ENCODE assay signal across 8 mouse cellular contexts in the genomic region with DNA sequence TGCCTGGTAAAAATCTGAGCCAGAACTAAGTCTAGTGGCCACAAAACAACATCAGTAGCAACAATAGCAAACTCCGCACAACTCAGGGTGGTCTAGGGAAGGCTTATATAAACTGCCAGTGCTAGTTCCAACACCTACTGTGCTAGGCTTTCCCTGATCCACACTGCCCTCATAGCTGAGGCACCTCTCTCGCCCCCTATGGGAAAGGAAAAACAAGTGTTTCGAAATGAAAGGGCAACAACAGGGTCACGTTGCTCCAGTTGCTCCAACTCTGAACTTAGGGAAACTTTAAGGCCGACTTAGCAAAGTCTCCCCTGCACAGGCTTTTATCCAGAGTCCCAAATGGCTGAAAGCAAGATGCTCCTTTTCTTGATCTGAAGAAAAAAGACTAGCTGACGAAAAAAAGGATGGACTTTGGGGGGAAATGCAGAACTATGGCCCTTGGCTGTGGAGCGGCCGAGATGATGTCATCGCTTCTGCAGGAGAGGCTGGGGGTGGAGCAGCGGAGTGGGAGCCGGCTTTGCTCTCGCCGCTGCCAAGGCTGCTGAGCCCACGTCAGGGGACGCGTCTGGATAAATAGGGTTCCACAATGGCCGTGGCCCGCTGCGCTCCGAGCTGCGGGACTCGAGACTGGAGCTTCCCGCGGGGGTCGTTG. TPM values are rescaled to one million over a fixed set of nuclear protein-coding genes. Genes with fewer than 3 reads are reported as not detected.
DNase-seq lines count a peak whose midpoint lies in the region; ATAC-seq and TF ChIP-seq lines count a peak whose summit lies in the region.

A gene (plus strand): TSS at position 532 of the 655 bp plus-strand sequence.

- peak within 1 kb of the TSS; percentile 74 for H3K4me3 ChIP-seq in gastrocnemius, adult 2 months
- peak within 1 kb of the TSS; percentile 52 for H3K4me3 ChIP-seq in hindbrain, embryonic 13.5 days
- peak within 1 kb of the TSS; percentile 53 for H3K4me3 ChIP-seq in midbrain, embryonic 14.5 days (replicated peaks; ENCODE audit: low read depth, low read length)
- H3K4me3 ChIP-seq in stomach, embryonic 16.5 days (replicated peaks; ENCODE audit: low read length): peak within 1 kb of the TSS; percentile 54

- TF ChIP-seq CTCF in gastrocnemius, adult 2 months (IDR thresholded peaks at IDR 0.05): peak; percentile 50

- no peak for DNase-seq in frontal cortex, postnatal 36 days (ENCODE audit: low spot score in 2 of 2)
- peak; percentile 28 for DNase-seq in cerebellum, adult 8-10 months
- peak; percentile 73 for DNase-seq in gastrocnemius, adult 2 months
- DNase-seq in liver: peak; percentile 59
- DNase-seq in midbrain, embryonic 14.5 days: peak; percentile 78

- WGBS in hindbrain, embryonic 13.5 days: 4% methylated on average over 25 of the region's 25 CpGs
- WGBS in midbrain, embryonic 14.5 days: 3% methylated on average over 25 of the region's 25 CpGs
- 4% methylated on average over 25 of the region's 25 CpGs for WGBS in stomach, embryonic 16.5 days

- peak within 1 kb of the TSS; percentile 71 for H3K9ac ChIP-seq in hindbrain, embryonic 13.5 days
- peak within 1 kb of the TSS; percentile 58 for H3K9ac ChIP-seq in midbrain, embryonic 14.5 days (replicated peaks; ENCODE audit: low read length)
- H3K9ac ChIP-seq in stomach, embryonic 16.5 days (ENCODE audit: low read length): peak within 1 kb of the TSS; percentile 68

- H3K27ac ChIP-seq in gastrocnemius, adult 2 months: peak within 1 kb of the TSS; percentile 72
- H3K27ac ChIP-seq in hindbrain, embryonic 13.5 days: 0 out of 2 replicates have a peak within 1 kb of the TSS, but pooled peaks have one; percentile 12
- H3K27ac ChIP-seq in midbrain, embryonic 14.5 days (replicated peaks; ENCODE audit: low read depth, low read length): no peak within 1 kb of the TSS
- H3K27ac ChIP-seq in stomach, embryonic 16.5 days (ENCODE audit: low read length): no peak within 1 kb of the TSS

- peaks cover 17% of the 10 kb centered on the region for H3K4me1 ChIP-seq in hindbrain, embryonic 13.5 days (replicated peaks)
- peaks cover 11% of the 10 kb centered on the region; the same call in 1 of the 2 replicates for H3K4me1 ChIP-seq in midbrain, embryonic 14.5 days (ENCODE audit: control insufficient read depth, insufficient read depth, low read length)
- H3K4me1 ChIP-seq in stomach, embryonic 16.5 days (ENCODE audit: control insufficient read depth, insufficient read depth, low read length): peaks cover 6% of the 10 kb centered on the region

- intact Hi-C loops in gastrocnemius, adult 2 months (cut with DNase I): no loop called here

- peak; percentile 69 for ATAC-seq in frontal cortex, adult (ENCODE audit: low TSS enrichment)
- peak; percentile 64 for ATAC-seq in hindbrain, embryonic 13.5 days (ENCODE audit: low FRiP score)
- ATAC-seq in midbrain, embryonic 14.5 days (ENCODE audit: low FRiP score, low TSS enrichment): peak; percentile 35; the same call in 1 of the 2 replicates
- ATAC-seq in stomach, embryonic 16.5 days (ENCODE audit: insufficient read depth, low FRiP score): peak; percentile 76; the same call in 1 of the 2 replicates

- H3K36me3 ChIP-seq in hindbrain, embryonic 13.5 days: no peaks in the 10 kb centered on the region
- no peaks in the 10 kb centered on the region for H3K36me3 ChIP-seq in midbrain, embryonic 14.5 days (ENCODE audit: control insufficient read depth, insufficient read depth, low read length)
- no peaks in the 10 kb centered on the region for H3K36me3 ChIP-seq in stomach, embryonic 16.5 days (ENCODE audit: control insufficient read depth, insufficient read depth, low read length)

- no peaks in the 10 kb centered on the region for H3K9me3 ChIP-seq in hindbrain, embryonic 13.5 days
- no peaks in the 10 kb centered on the region for H3K9me3 ChIP-seq in midbrain, embryonic 14.5 days (ENCODE audit: control insufficient read depth, low read length)
- no peaks in the 10 kb centered on the region for H3K9me3 ChIP-seq in stomach, embryonic 16.5 days (replicated peaks; ENCODE audit: control insufficient read depth, low read length)

- peaks cover 27% of the 10 kb centered on the region for H3K27me3 ChIP-seq in hindbrain, embryonic 13.5 days
- H3K27me3 ChIP-seq in midbrain, embryonic 14.5 days (ENCODE audit: control insufficient read depth, insufficient read depth, low read length): no peaks in the 10 kb centered on the region
- H3K27me3 ChIP-seq in stomach, embryonic 16.5 days (ENCODE audit: control insufficient read depth, insufficient read depth, low read length): peaks cover 14% of the 10 kb centered on the region

- peak within 1 kb of the TSS; percentile 90 for H3K4me2 ChIP-seq in hindbrain, embryonic 13.5 days
- H3K4me2 ChIP-seq in midbrain, embryonic 14.5 days (ENCODE audit: low read length): peak within 1 kb of the TSS; percentile 93
- H3K4me2 ChIP-seq in stomach, embryonic 16.5 days (ENCODE audit: low read depth, low read length): peak within 1 kb of the TSS; percentile 85

RNA-seq across cellular contexts. Expression of the gene that starts here (rescaled TPM):
- total RNA-seq in gastrocnemius, adult 2 months (2021): 1 to 10 TPM; 2.4 to 4.2 TPM
- 2.0 and 2.2 TPM in 2 replicates for polyA plus RNA-seq in hindbrain, embryonic 13.5 days (2015; fragmentation: Nextera tagmentation; extraction: Ambion mirVana)
- polyA plus RNA-seq in midbrain, embryonic 14.5 days (2014; fragmentation: Nextera tagmentation; extraction: Ambion mirVana): 2.5 and 2.7 TPM in 2 replicates
- 12.0 and 12.2 TPM in 2 replicates for polyA plus RNA-seq in stomach, embryonic 16.5 days (2015; fragmentation: Nextera tagmentation; extraction: Ambion mirVana)

Comparison
In these comparisons a context has a peak if more than half of its experiments do, and no peak if none do; other contexts are left out.
1. DNase-seq: peak in cerebellum, adult 8-10 months (single experiment), gastrocnemius, adult 2 months (single experiment), liver (single experiment) and midbrain, embryonic 14.5 days (single experiment); none in frontal cortex, postnatal 36 days (0 of 2).
2. H3K27ac ChIP-seq: peak in gastrocnemius, adult 2 months (single experiment) and hindbrain, embryonic 13.5 days (single experiment); none in midbrain, embryonic 14.5 days (single experiment) and stomach, embryonic 16.5 days (single experiment).
3. Peak in every context shown above with its lines, with median percentiles within 50 percentile points of each other: ATAC-seq, H3K4me3 ChIP-seq, H3K4me2 ChIP-seq and H3K9ac ChIP-seq.